Mouse (Mus musculus) E14TG2a.4 (cell line): ENCODE results near the gene Hist1h2bn.

Experiments
- CTCF ChIP-seq: conservative IDR thresholded peaks from 2 replicates; pipeline ENCODE4 v1.5.1; 2014; ENCODE audit warnings: low read length
- NANOG ChIP-seq: IDR thresholded peaks from 2 replicates; pipeline ENCODE4 v1.6.1; 2014; ENCODE audit warnings: borderline replicate concordance, low read length, mixed read lengths
- POU5F1 ChIP-seq: IDR thresholded peaks from 2 replicates; pipeline ENCODE4 v1.6.1; 2014; ENCODE audit warnings: low read length, borderline replicate concordance

GRCm38 (mm10) chr13:21781021-21781555 is 27.2 kb downstream of the Hist1h2bn start:
- TF ChIP-seq CTCF (no peak), NANOG (no peak), POU5F1 (no peak)
